Mouse (Mus musculus) kidney, postnatal 36 days (tissue): ENCODE results near the gene Galnt3.

Experiments
- DNase-seq, 2 experiments: peaks; one replicate each; pipeline ENCODE4 v3.0.0; 2021 to 2022; ENCODE audit warnings: mixed read lengths in 2 of 2

Gene Galnt3

GRCm38 (mm10) chr2:66103740-66104436 lies 20.9 kb downstream of the Galnt3 start:
- no peak for DNase-seq

- DNase-seq, result no peak
Observed at GRCm38 (mm10) chr2:66101686-66102304, 23.0 kb downstream of the Galnt3 start.

GRCm38 (mm10) chr2:66100671-66101351 lies 24.0 kb downstream of the Galnt3 start:
- DNase-seq, result peak in 1 of 2 experiments; percentile 39

- no peak for DNase-seq
Observed at GRCm38 (mm10) chr2:66100239-66100638, 24.6 kb downstream of the Galnt3 start.

- no peak for DNase-seq
Observed at GRCm38 (mm10) chr2:66094622-66095181, 30.1 kb downstream of the Galnt3 start.

- DNase-seq, result no peak
Observed at GRCm38 (mm10) chr2:66091296-66091695, 33.5 kb downstream of the Galnt3 start.

GRCm38 (mm10) chr2:66081876-66082275 lies 42.9 kb downstream of the Galnt3 start:
- DNase-seq, result peak; percentile 2 to 10

GRCm38 (mm10) chr2:66080731-66081130 lies 44.1 kb downstream of the Galnt3 start:
- DNase-seq, result no peak

GRCm38 (mm10) chr2:66069454-66069853 lies 55.3 kb downstream of the Galnt3 start:
- no peak for DNase-seq

- no peak for DNase-seq
Observed at GRCm38 (mm10) chr2:66063291-66063690, 61.5 kb downstream of the Galnt3 start.

GRCm38 (mm10) chr2:66044405-66045089 lies 80.2 kb downstream of the Galnt3 start:
- no peak for DNase-seq

GRCm38 (mm10) chr2:66043441-66044404 lies 81.1 kb downstream of the Galnt3 start:
- DNase-seq, result no peak

- DNase-seq, result peak; percentile 50 to 64
Observed at GRCm38 (mm10) chr2:66041917-66042419, 82.8 kb downstream of the Galnt3 start.

- DNase-seq, result no peak
Observed at GRCm38 (mm10) chr2:66041203-66041916, 83.4 kb downstream of the Galnt3 start.

- DNase-seq, result no peak
Observed at GRCm38 (mm10) chr2:66040611-66041010, 84.2 kb downstream of the Galnt3 start.

- DNase-seq, result no peak
Observed at GRCm38 (mm10) chr2:66034907-66035679, 89.7 kb downstream of the Galnt3 start.
